Mouse (Mus musculus): Measurements from ENCODE around the gene Casd1. TPM values are rescaled to one million over a fixed set of nuclear protein-coding genes. Genes with fewer than 3 reads are reported as not detected.

The Casd1 gene
- polyA plus RNA-seq, 1 experiment from 2014 or later, result 6.7 TPM

DNA sequence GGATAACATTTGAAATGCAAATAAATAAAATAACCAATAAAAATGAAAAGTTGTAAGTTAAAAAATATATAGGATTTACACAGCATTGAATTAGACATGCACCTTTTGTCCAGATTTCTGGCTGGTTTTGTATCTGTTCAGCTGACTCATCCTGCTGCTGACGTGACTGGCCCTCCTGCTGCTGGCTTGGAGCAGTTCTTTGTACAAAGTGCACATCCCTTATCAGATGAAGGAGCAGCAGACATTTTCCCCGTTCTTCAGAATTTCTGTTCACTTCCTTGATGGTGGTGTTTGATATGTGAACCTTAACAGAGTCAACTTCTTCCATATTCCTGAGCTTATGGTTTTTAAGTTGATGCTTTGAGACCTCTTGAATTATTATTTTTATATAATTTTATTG lies 62.9 kb downstream of the Casd1 start:
- Histone ChIP-seq H3K9ac (no peak overlapping the region), H3K27me3 (no peaks in the 10 kb centered on the region), H3K27ac (replicated peaks) (no peak overlapping the region), H3K4me3 (replicated peaks) (no peak overlapping the region), H3K36me3 (replicated peaks) (no peaks in the 10 kb centered on the region), H3K4me2 (no peak overlapping the region), H3K4me1 (replicated peaks) (no peaks in the 10 kb centered on the region), H3K9me3 (replicated peaks) (no peaks in the 10 kb centered on the region)
- 10% methylated on average over 2 of the region's 2 CpGs for WGBS (ENCODE audit: insufficient replicate concordance)
- no peak for ATAC-seq (ENCODE audit: insufficient read depth)

DNA sequence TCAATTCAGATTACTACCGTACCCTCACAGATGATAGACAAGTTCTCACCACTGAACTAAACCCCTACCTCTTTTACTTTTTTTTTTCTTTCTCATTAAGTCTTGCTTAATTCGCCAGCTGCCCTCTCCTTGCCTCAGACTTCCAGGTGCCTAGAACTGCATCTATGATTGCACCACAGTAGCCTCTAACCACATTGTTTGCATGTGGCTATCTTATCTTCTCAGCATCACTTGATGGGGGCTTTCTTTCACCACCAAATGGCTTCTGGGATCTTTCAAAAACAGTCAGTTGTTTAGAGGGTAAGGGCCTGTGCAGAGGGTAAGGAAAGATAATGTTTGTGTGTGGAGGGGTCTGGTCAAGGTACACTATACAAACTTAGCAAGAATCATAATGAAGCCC lies 63.7 kb downstream of the Casd1 start:
- Histone ChIP-seq H3K4me2 (no peak overlapping the region), H3K9me3 (replicated peaks) (no peaks in the 10 kb centered on the region), H3K27ac (replicated peaks) (no peak overlapping the region), H3K4me3 (replicated peaks) (no peak overlapping the region), H3K9ac (no peak overlapping the region), H3K27me3 (no peaks in the 10 kb centered on the region), H3K4me1 (replicated peaks) (no peaks in the 10 kb centered on the region), H3K36me3 (replicated peaks) (no peaks in the 10 kb centered on the region)
- 18% methylated on average over 2 of the region's 2 CpGs for WGBS (ENCODE audit: insufficient replicate concordance)
- no peak for ATAC-seq (ENCODE audit: insufficient read depth)

DNA sequence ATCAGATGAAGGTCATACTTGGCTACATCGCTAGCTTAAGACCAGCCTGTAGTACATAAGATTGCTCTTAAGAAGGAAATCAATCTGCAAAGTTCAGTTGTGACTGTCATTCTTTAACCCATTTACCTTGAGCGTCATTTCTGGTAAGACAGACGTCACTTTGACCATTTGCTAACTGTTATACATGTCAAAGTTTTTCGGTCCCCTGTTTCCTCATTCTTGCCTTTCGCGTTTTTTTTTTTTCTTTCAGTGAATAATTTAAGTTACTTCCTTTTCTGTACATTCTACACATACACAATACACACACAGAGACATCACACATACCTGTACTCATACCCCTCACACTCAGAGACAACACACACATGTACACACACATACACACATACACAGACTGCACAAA lies 64.5 kb downstream of the Casd1 start:
- Histone ChIP-seq H3K9me3 (replicated peaks) (no peaks in the 10 kb centered on the region), H3K4me1 (replicated peaks) (no peaks in the 10 kb centered on the region), H3K4me3 (replicated peaks) (no peak overlapping the region), H3K9ac (no peak overlapping the region), H3K36me3 (replicated peaks) (no peaks in the 10 kb centered on the region), H3K4me2 (no peak overlapping the region), H3K27me3 (no peaks in the 10 kb centered on the region), H3K27ac (replicated peaks) (no peak overlapping the region)
- WGBS (ENCODE audit: insufficient replicate concordance), result 32% methylated on average over 6 of the region's 6 CpGs
- no peak for ATAC-seq (ENCODE audit: insufficient read depth)

DNA sequence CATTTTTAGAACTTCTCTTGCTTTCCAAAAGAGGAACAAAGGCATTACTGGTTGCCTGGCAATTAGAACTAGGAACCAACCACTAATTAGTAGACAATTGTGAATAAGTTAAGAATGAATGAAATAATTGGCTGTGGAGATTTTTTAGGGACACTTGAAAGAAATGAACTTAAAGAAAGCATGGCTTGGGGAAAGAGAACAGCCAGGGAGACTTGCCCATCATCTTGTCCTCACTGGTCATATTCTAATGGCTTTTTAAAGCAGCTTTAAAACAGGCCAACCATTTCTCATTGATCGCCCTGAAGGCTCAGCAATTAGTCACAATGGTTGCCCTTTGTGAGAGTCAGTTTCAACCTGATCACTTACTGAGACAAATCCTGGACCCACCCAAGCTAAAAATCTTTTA lies 76.7 kb downstream of the Casd1 start:
- H3K36me3 ChIP-seq (replicated peaks), result no peaks in the 10 kb centered on the region
- H3K4me3 ChIP-seq (replicated peaks), result no peak overlapping the region
- ATAC-seq (ENCODE audit: insufficient read depth), result no peak
- H3K9me3 ChIP-seq (replicated peaks), result no peaks in the 10 kb centered on the region
- H3K4me1 ChIP-seq (replicated peaks), result no peaks in the 10 kb centered on the region
- no peak overlapping the region for H3K9ac ChIP-seq
- 68% methylated on average over 1 of the region's 1 CpGs for WGBS (ENCODE audit: insufficient replicate concordance)
- H3K27ac ChIP-seq (replicated peaks), result no peak overlapping the region
- no peaks in the 10 kb centered on the region for H3K27me3 ChIP-seq
- no peak overlapping the region for H3K4me2 ChIP-seq

DNA sequence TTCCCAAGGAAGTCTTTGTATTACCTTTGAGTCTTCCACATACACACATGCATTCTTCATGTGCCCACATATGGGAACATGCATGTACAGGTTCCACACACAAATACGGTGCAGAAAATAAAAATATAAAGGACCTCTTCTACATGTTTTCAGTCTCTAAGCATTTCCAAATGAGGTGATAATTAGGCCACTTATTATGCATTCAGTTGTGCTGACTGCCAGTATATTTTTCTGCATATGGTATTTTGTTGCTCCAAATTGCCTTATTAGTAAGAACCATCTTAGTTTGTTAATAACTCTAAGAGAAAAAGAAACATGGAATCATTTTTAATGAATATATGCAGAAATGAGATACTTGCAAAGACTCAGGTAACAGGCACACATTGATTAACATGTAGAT lies 79.3 kb downstream of the Casd1 start:
- Histone ChIP-seq H3K27ac (replicated peaks) (no peak overlapping the region), H3K4me2 (no peak overlapping the region), H3K4me1 (replicated peaks) (no peaks in the 10 kb centered on the region), H3K9me3 (replicated peaks) (no peaks in the 10 kb centered on the region), H3K4me3 (replicated peaks) (no peak overlapping the region), H3K36me3 (replicated peaks) (no peaks in the 10 kb centered on the region), H3K27me3 (no peaks in the 10 kb centered on the region), H3K9ac (no peak overlapping the region)
- WGBS (ENCODE audit: insufficient replicate concordance), result 77% methylated on average over 1 of the region's 1 CpGs
- ATAC-seq (ENCODE audit: insufficient read depth), result no peak

DNA sequence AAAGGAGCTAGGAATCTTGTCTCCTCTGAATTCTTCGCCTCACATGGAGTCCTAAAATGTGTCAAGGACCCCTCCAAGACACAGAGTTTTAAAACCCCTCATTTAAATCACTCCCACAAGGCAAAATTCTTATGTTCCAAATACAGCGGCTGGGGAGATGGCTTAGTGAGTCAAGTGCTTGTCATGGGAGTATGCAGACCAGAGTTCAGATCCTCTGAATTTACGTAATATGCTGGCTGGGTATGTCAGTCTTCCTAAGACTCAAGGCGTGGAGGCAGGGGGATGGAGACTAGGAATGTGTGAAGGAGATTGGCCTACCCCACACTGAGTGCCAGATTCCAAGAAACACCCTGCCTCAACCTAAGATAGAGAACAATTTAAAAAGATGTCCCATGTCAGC lies 79.9 kb downstream of the Casd1 start:
- H3K4me2 ChIP-seq, result no peak overlapping the region
- H3K27me3 ChIP-seq, result no peaks in the 10 kb centered on the region
- no peak overlapping the region for H3K9ac ChIP-seq
- 74% methylated on average over 4 of the region's 4 CpGs for WGBS (ENCODE audit: insufficient replicate concordance)
- no peak for ATAC-seq (ENCODE audit: insufficient read depth)
- H3K4me3 ChIP-seq (replicated peaks), result no peak overlapping the region
- no peaks in the 10 kb centered on the region for H3K9me3 ChIP-seq (replicated peaks)
- no peak overlapping the region for H3K27ac ChIP-seq (replicated peaks)
- H3K36me3 ChIP-seq (replicated peaks), result no peaks in the 10 kb centered on the region
- H3K4me1 ChIP-seq (replicated peaks), result no peaks in the 10 kb centered on the region

DNA sequence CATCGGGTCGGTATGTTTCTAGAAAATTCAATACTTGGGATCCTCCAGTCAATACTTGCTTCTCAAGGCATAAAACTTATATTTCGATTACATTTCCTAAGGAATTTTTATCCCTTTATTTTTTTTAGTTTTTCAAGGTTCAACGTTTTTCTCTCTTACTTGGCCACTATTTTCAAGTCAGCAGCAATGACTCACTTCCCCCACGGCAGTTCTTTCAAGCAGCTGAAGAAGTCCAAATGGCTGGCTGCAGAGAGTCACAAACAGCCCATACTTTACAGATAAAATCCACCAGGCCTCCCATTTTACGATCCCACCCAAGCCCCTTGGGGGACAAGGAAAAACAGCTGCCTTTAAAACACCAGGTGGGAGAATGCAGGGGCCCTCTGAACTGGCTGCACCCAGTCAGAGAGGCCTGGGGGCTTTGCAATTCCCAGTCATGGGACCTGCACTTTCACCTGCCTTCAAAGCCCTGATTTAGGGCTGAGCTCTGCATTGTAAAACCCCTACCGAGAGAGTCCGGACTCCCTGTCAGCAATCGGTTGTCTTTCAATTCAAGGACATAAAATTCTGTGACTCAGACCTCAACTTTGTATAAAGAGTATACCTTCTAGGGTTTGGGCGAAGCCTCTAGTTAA lies 84.2 kb downstream of the Casd1 start:
- Histone ChIP-seq H3K27me3 (no peaks in the 10 kb centered on the region), H3K27ac (replicated peaks) (no peak overlapping the region), H3K9me3 (replicated peaks) (no peaks in the 10 kb centered on the region), H3K9ac (no peak overlapping the region), H3K36me3 (replicated peaks) (no peaks in the 10 kb centered on the region), H3K4me2 (no peak overlapping the region), H3K4me1 (replicated peaks) (no peaks in the 10 kb centered on the region), H3K4me3 (replicated peaks) (no peak overlapping the region)
- ATAC-seq (ENCODE audit: insufficient read depth), result no peak
- WGBS (ENCODE audit: insufficient replicate concordance), result 42% methylated on average over 10 of the region's 10 CpGs

DNA sequence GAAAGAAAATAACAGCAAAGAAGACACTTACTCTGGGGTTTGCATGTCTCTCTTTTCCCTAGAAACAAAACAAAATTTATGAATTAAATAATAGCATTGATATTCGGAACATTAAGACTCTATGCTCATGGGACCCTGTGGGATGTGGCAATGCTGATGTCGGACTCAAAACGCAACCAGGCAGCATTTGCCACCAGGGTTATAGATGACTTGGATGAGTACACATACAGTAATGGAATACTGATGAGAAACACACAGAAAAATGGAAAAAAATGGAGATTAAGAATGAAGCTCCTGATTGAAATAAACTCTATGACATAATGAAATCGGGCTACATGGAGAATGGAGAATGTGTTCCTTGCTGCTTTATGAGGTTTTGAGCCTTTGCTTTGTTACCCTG lies 89.8 kb downstream of the Casd1 start:
- H3K27me3 ChIP-seq, result no peaks in the 10 kb centered on the region
- H3K9me3 ChIP-seq (replicated peaks), result no peaks in the 10 kb centered on the region
- H3K4me2 ChIP-seq, result no peak overlapping the region
- no peak overlapping the region for H3K9ac ChIP-seq
- no peaks in the 10 kb centered on the region for H3K36me3 ChIP-seq (replicated peaks)
- no peak overlapping the region for H3K4me3 ChIP-seq (replicated peaks)
- H3K27ac ChIP-seq (replicated peaks), result no peak overlapping the region
- 69% methylated on average over 4 of the region's 4 CpGs for WGBS (ENCODE audit: insufficient replicate concordance)
- ATAC-seq (ENCODE audit: insufficient read depth), result no peak
- no peaks in the 10 kb centered on the region for H3K4me1 ChIP-seq (replicated peaks)

Other genes with a start within 250 kb of the Casd1 start
- 46.2 and 47.4 TPM in 2 replicates for gene Col1a2, start 96.0 kb upstream of the Casd1 start, polyA plus RNA-seq (2015; fragmentation: Nextera tagmentation; extraction: Ambion mirVana)
- 19.6 and 20.8 TPM in 2 replicates for gene Sgce, start 146.4 kb downstream of the Casd1 start, polyA plus RNA-seq (2015; fragmentation: Nextera tagmentation; extraction: Ambion mirVana)
- 1.8 and 2.0 TPM in 2 replicates for gene Peg10, start 146.5 kb downstream of the Casd1 start, polyA plus RNA-seq (2015; fragmentation: Nextera tagmentation; extraction: Ambion mirVana)

Data from liver, embryonic 15.5 days (tissue).